Mouse (Mus musculus): Measurements from ENCODE around the gene Arid4a. TPM values are rescaled to one million over a fixed set of nuclear protein-coding genes. Genes with fewer than 3 reads are reported as not detected.

Arid4a gene
- total RNA-seq (2023) = 100 to 1,000 TPM in 1 of 2 experiments, 10 to 100 TPM in 1; 86.3 to 111 TPM

GRCm38 (mm10) chr12:71015363-71016210 lies at the start of gene Arid4a:
Arid4a (plus strand) TSS chr12:71015990.

GRCm38 (mm10) chr12:70974441-70975266 lies 41.1 kb upstream of the Arid4a start, which contains the start of gene Psma3:
Psma3 (plus strand) TSS chr12:70974621.

GRCm38 (mm10) chr12:71111331-71111730 lies 95.5 kb downstream of the Arid4a start, which contains the start of gene Tomm20l:
Tomm20l (plus strand) TSS chr12:71111428.

GRCm38 (mm10) chr12:71136130-71136973 lies 120.6 kb downstream of the Arid4a start, which contains the start of the genes Timm9 and 2700049A03Rik:
Timm9 (minus strand) TSS chr12:71136684.
2700049A03Rik (plus strand) TSS chr12:71136848.

Other genes starting within 250 kb of the Arid4a start
- gene Frmd6, start 190.5 kb upstream of the Arid4a start, total RNA-seq (2023) = 1 to 10 TPM; 2.9 to 3.1 TPM
- 100 to 1,000 TPM in 1 of 2 experiments, 10 to 100 TPM in 1; 91.9 to 112 TPM for gene Actr10, start 78.1 kb upstream of the Arid4a start, total RNA-seq (2023)
- gene Psma3, start 41.4 kb upstream of the Arid4a start, total RNA-seq (2023) = 100 to 1,000 TPM; 162 to 201 TPM
- gene Tomm20l, start 95.4 kb downstream of the Arid4a start, total RNA-seq (2023) = not detected
- 10 to 100 TPM; 13.6 to 15.4 TPM for gene Timm9, start 120.7 kb downstream of the Arid4a start, total RNA-seq (2023)
- 1 to 10 TPM; 5.2 to 7.0 TPM for gene 2700049A03Rik, start 120.9 kb downstream of the Arid4a start, total RNA-seq (2023)

Measured in monocyte, adult 59 days (primary cell).